Mouse (Mus musculus): ENCODE results near the gene Tbcd. TPM values are rescaled to one million over a fixed set of nuclear protein-coding genes. Genes with fewer than 3 reads are reported as not detected.
A peak's percentile ranks its signal among the peaks of the same experiment; 100 is the strongest.

Tbcd gene
- polyA plus RNA-seq, 1 experiment from 2014 or later = 21.2 TPM

DNA sequence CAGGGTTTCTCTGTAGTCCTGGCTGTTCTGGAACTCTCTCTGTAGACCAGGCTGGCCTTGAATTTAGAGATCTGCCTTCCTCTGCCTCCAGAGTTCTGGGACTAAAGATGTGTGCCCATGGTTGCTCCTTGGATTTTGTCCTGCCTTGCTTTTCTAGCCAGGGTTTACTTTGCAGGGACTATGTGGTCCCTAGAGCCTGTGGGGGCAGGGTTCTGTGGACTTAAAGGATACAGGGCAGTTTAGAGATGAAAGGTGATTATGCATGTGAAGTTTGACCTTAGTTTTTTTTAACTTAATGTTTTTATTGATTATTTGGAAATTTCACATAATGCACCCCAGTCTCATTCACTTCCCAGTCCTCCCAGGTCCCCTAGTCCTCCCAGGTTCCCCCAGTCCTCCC lies 38.9 kb downstream of the Tbcd start:
- Histone ChIP-seq H3K27ac (ENCODE audit: low read depth) (0 out of 2 replicates have a peak overlapping the region, but pooled peaks have one; percentile 9), H3K36me3 (replicated peaks; ENCODE audit: insufficient read depth, low read length) (peaks cover 9% of the 10 kb centered on the region; the same call in 1 of the 2 replicates), H3K4me1 (ENCODE audit: insufficient read depth) (peaks cover 7% of the 10 kb centered on the region), H3K9ac (replicated peaks) (no peak overlapping the region), H3K9me3 (ENCODE audit: low read length) (no peaks in the 10 kb centered on the region), H3K27me3 (ENCODE audit: insufficient read depth, low read length) (no peaks in the 10 kb centered on the region), H3K4me2 (ENCODE audit: low read depth, low read length) (peak overlapping the region; percentile 11; the same call in 1 of the 2 replicates), H3K4me3 (ENCODE audit: low read depth, low read length) (no peak overlapping the region)
- DNase-seq (no peak), ATAC-seq (0 out of 2 replicates have a peak, but pooled peaks have one; percentile 24)
- TF ChIP-seq EP300 (IDR thresholded peaks at IDR 0.05; ENCODE audit: low read depth) (no peak), CTCF (IDR thresholded peaks at IDR 0.05; ENCODE audit: low read depth) (no peak)

GRCm38 (mm10) chr11:121500595-121500994 lies 48.8 kb downstream of the Tbcd start:
- ATAC-seq (no peak), DNase-seq (no peak)
- Histone ChIP-seq H3K36me3 (replicated peaks; ENCODE audit: insufficient read depth, low read length) (peaks cover 34% of the 10 kb centered on the region), H3K4me2 (ENCODE audit: low read depth, low read length) (no peak overlapping the region), H3K4me1 (ENCODE audit: insufficient read depth) (peaks cover 5% of the 10 kb centered on the region; the same call in 1 of the 2 replicates), H3K9me3 (ENCODE audit: low read length) (no peaks in the 10 kb centered on the region), H3K27me3 (ENCODE audit: insufficient read depth, low read length) (no peaks in the 10 kb centered on the region), H3K27ac (ENCODE audit: low read depth) (no peak overlapping the region), H3K4me3 (ENCODE audit: low read depth, low read length) (no peak overlapping the region), H3K9ac (replicated peaks) (no peak overlapping the region)
- TF ChIP-seq EP300 (IDR thresholded peaks at IDR 0.05; ENCODE audit: low read depth) (no peak), CTCF (IDR thresholded peaks at IDR 0.05; ENCODE audit: low read depth) (no peak)

DNA sequence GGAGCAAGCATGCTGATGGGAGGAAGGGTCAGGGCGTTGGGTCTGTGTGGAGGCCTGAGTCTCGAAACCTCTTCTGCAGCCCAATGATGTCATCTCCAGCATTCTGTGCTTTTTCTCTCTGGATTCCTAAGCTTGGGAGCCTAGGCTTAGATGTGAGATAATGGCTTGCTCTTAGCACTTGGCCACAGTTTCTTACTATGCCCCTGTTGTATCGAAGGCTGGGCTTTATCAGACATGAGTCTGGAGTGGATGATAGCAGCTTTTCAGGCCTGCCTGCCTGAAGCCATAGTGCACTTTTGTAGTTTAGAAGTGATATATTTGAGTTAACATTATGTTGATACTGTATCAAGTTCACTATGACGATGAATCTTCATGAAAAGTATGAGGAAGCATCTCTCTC lies 49.8 kb downstream of the Tbcd start:
- Histone ChIP-seq H3K9ac (replicated peaks) (no peak overlapping the region), H3K27ac (ENCODE audit: low read depth) (no peak overlapping the region), H3K27me3 (ENCODE audit: insufficient read depth, low read length) (no peaks in the 10 kb centered on the region), H3K4me3 (ENCODE audit: low read depth, low read length) (no peak overlapping the region), H3K9me3 (ENCODE audit: low read length) (no peaks in the 10 kb centered on the region), H3K4me2 (ENCODE audit: low read depth, low read length) (no peak overlapping the region), H3K36me3 (replicated peaks; ENCODE audit: insufficient read depth, low read length) (peaks cover 33% of the 10 kb centered on the region), H3K4me1 (ENCODE audit: insufficient read depth) (peaks cover 5% of the 10 kb centered on the region; the same call in 1 of the 2 replicates)
- WGBS (ENCODE audit: insufficient replicate concordance) = 69% methylated on average over 4 of the region's 4 CpGs
- ATAC-seq (no peak), DNase-seq (no peak)
- TF ChIP-seq EP300 (IDR thresholded peaks at IDR 0.05; ENCODE audit: low read depth) (no peak), CTCF (IDR thresholded peaks at IDR 0.05; ENCODE audit: low read depth) (no peak)

GRCm38 (mm10) chr11:121502000-121502860 lies 50.5 kb downstream of the Tbcd start:
- Histone ChIP-seq H3K4me1 (ENCODE audit: insufficient read depth) (peaks cover 5% of the 10 kb centered on the region; the same call in 1 of the 2 replicates), H3K4me3 (ENCODE audit: low read depth, low read length) (no peak overlapping the region), H3K9me3 (ENCODE audit: low read length) (no peaks in the 10 kb centered on the region), H3K36me3 (replicated peaks; ENCODE audit: insufficient read depth, low read length) (peaks cover 28% of the 10 kb centered on the region), H3K27me3 (ENCODE audit: insufficient read depth, low read length) (no peaks in the 10 kb centered on the region), H3K9ac (replicated peaks) (no peak overlapping the region), H3K27ac (ENCODE audit: low read depth) (no peak overlapping the region), H3K4me2 (ENCODE audit: low read depth, low read length) (no peak overlapping the region)
- ATAC-seq (no peak), DNase-seq (no peak)
- TF ChIP-seq CTCF (IDR thresholded peaks at IDR 0.05; ENCODE audit: low read depth) (no peak), EP300 (IDR thresholded peaks at IDR 0.05; ENCODE audit: low read depth) (no peak)
- 85% methylated on average over 4 of the region's 4 CpGs for WGBS (ENCODE audit: insufficient replicate concordance)

- H3K4me1 ChIP-seq (ENCODE audit: insufficient read depth) = peaks cover 17% of the 10 kb centered on the region
- TF ChIP-seq EP300 (IDR thresholded peaks at IDR 0.05; ENCODE audit: low read depth) (no peak), CTCF (IDR thresholded peaks at IDR 0.05; ENCODE audit: low read depth) (no peak)
- no peak overlapping the region for H3K4me2 ChIP-seq (ENCODE audit: low read depth, low read length)
- 0 out of 2 replicates have a peak overlapping the region, but pooled peaks have one; percentile 29 for H3K27ac ChIP-seq (ENCODE audit: low read depth)
- no peak overlapping the region for H3K9ac ChIP-seq (replicated peaks)
- no peaks in the 10 kb centered on the region for H3K9me3 ChIP-seq (ENCODE audit: low read length)
- no peaks in the 10 kb centered on the region for H3K27me3 ChIP-seq (ENCODE audit: insufficient read depth, low read length)
- DNase-seq = no peak
- 73% methylated on average over 4 of the region's 4 CpGs for WGBS (ENCODE audit: insufficient replicate concordance)
- no peak overlapping the region for H3K4me3 ChIP-seq (ENCODE audit: low read depth, low read length)
- peak; percentile 77 for ATAC-seq
- H3K36me3 ChIP-seq (replicated peaks; ENCODE audit: insufficient read depth, low read length) = peaks cover 15% of the 10 kb centered on the region
Measured at GRCm38 (mm10) chr11:121508478-121508877, 56.7 kb downstream of the Tbcd start.

DNA sequence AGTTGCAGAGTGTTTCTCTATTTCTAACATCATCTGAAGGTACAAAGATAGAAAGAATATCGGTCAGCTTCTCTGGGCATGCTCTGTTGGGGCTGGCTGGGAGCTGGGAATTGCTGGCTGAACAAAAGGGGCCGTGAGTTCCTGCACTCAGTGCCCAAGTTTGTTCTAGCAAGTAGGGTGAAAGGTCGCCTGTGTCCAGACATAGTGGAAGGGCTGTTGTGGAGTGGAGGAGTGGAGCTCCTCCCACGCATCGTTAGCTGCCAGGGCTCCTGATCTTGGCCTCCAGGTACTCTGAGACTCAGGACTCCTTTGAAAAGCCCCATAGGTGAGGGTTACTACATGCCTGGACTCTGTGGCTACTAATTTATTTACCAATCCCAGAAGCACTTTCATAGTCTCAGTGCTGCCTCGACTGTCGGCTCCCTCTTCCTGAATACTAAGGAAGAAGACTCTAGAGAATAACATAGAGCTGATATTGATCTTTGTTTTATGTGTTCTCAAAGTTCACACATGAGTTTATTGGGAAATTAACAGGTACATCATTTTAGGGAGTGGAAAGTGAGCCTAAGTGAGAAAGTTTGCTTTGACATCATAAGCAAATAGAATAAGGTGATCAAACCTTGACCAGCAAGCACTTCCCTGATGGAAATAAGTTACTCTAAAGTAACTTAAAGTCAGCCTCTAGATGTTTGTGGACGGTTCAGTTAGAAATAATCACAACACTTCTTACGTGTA lies 58.9 kb downstream of the Tbcd start:
- H3K27me3 ChIP-seq (ENCODE audit: insufficient read depth, low read length) = no peaks in the 10 kb centered on the region
- H3K4me3 ChIP-seq (ENCODE audit: low read depth, low read length) = no peak overlapping the region
- DNase-seq = no peak
- ATAC-seq = peak; percentile 63
- WGBS (ENCODE audit: insufficient replicate concordance) = 62% methylated on average over 9 of the region's 9 CpGs
- H3K27ac ChIP-seq (ENCODE audit: low read depth) = peak overlapping the region; percentile 67
- H3K9me3 ChIP-seq (ENCODE audit: low read length) = no peaks in the 10 kb centered on the region
- H3K36me3 ChIP-seq (replicated peaks; ENCODE audit: insufficient read depth, low read length) = peaks cover 9% of the 10 kb centered on the region
- no peak overlapping the region for H3K9ac ChIP-seq (replicated peaks)
- TF ChIP-seq EP300 (IDR thresholded peaks at IDR 0.05; ENCODE audit: low read depth) = no peak
- no peak for TF ChIP-seq CTCF (IDR thresholded peaks at IDR 0.05; ENCODE audit: low read depth)
- H3K4me2 ChIP-seq (ENCODE audit: low read depth, low read length) = no peak overlapping the region
- peaks cover 19% of the 10 kb centered on the region for H3K4me1 ChIP-seq (ENCODE audit: insufficient read depth)

All from liver, postnatal 0 days (tissue).